Comparison of ENCODE assay signal across 16 mouse cellular contexts in genomic region chr14:62812765-62813164, GRCm38 (mm10). TPM values are rescaled to one million over a fixed set of nuclear protein-coding genes. Genes with fewer than 3 reads are reported as not detected.
DNase-seq lines count a peak whose midpoint lies in the region; TF ChIP-seq lines count a peak whose summit lies in the region.
"Had no signal": no experiment of that assay in that cellular context is flagged by ENCODE, and none has a peak within 500 bp of the region (broad histone marks: within the 10 kb centered on the region; RNA-seq: fewer than 3 reads in every experiment).

No protein-coding gene starts in this region.

- H3K4me3 ChIP-seq in myocyte: no peak overlapping the region
- H3K4me3 ChIP-seq: forebrain, embryonic 13.5 days; midbrain, embryonic 13.5 days had no signal

- H3ac ChIP-seq in myocyte (ENCODE audit: control insufficient read depth, insufficient read length): no peak overlapping the region

- no peaks in the 10 kb centered on the region for H3K36me3 ChIP-seq in myocyte (ENCODE audit: control insufficient read depth, insufficient read depth)
- H3K36me3 ChIP-seq: midbrain, embryonic 13.5 days had no signal

- DNase-seq in frontal cortex, postnatal 36 days (ENCODE audit: low spot score in 2 of 2): peak; percentile 19 to 38
- DNase-seq in frontal cortex, postnatal 25 days (ENCODE audit: low spot score in 2 of 2): no peak
- peak; percentile 90 for DNase-seq in 3T3-L1 (ENCODE audit: low read depth, low spot score)
- DNase-seq in Muller cell, postnatal 12 days (ENCODE audit: inconsistent ontology term): peak; percentile 54
- DNase-seq in heart, postnatal 4 days: no peak
- DNase-seq in thymus, postnatal 0 days (ENCODE audit: low spot score): no peak
- DNase-seq in thymus, postnatal 10 days (ENCODE audit: low spot score in 2 of 2): no peak
- DNase-seq: cerebellum, adult 2 months; gastrocnemius, postnatal 10 days; heart, postnatal 10 days; lung, adult 2 months; thymus, postnatal 36 days had no signal

- TF ChIP-seq POLR2A in myocyte (IDR thresholded peaks at IDR 0.05; ENCODE audit: insufficient read length, low read depth): no peak

- H3K4me2 ChIP-seq in myocyte (ENCODE audit: low read depth): peak overlapping the region; percentile 8
- H3K4me2 ChIP-seq: forebrain, embryonic 13.5 days; hindbrain, embryonic 14.5 days; midbrain, embryonic 13.5 days had no signal

- H3K27me3 ChIP-seq in myocyte (ENCODE audit: control insufficient read depth, insufficient read depth, insufficient read length): no peaks in the 10 kb centered on the region
- H3K27me3 ChIP-seq: forebrain, embryonic 13.5 days; midbrain, embryonic 13.5 days had no signal

- no peaks in the 10 kb centered on the region for H3K79me2 ChIP-seq in myocyte (ENCODE audit: control insufficient read depth, insufficient read depth)

TF ChIP-seq in myocyte, 11 proteins besides CTCF, POLR2A, EP300 and RAD21:
- TF ChIP-seq TCF12 (IDR thresholded peaks at IDR 0.05; ENCODE audit: insufficient read depth, poor library complexity, severe bottlenecking) (no peak), CEBPB (IDR thresholded peaks at IDR 0.05; ENCODE audit: insufficient read depth, poor library complexity, severe bottlenecking) (no peak), REST (IDR thresholded peaks at IDR 0.05; ENCODE audit: insufficient read depth, insufficient read length) (no peak), USF1 (IDR thresholded peaks at IDR 0.05; ENCODE audit: low read depth) (no peak), E2F4 (IDR thresholded peaks at IDR 0.05; ENCODE audit: insufficient read depth) (no peak), MYOD1 (IDR thresholded peaks at IDR 0.05; ENCODE audit: control insufficient read depth in 1 of 3, insufficient read length in 2 of 3, low read depth in 2 of 3) (no peak), MYOG (IDR thresholded peaks at IDR 0.05; ENCODE audit: control insufficient read depth in 1 of 3, insufficient read depth in 1 of 3, insufficient read length in 2 of 3, low read depth in 2 of 3) (no peak), MAX (IDR thresholded peaks at IDR 0.05; ENCODE audit: low read depth) (no peak), SRF (IDR thresholded peaks at IDR 0.05; ENCODE audit: control insufficient read depth, insufficient read length, low read depth) (no peak), POLR2AphosphoS2 (IDR thresholded peaks at IDR 0.05; ENCODE audit: insufficient read length, low read depth) (no peak), TCF3 (IDR thresholded peaks at IDR 0.05; ENCODE audit: insufficient read length, low read depth) (no peak)

RNA-seq across cellular contexts. Expression of gene Wdfy2, which starts 24.7 kb away (rescaled TPM):
- polyA plus RNA-seq in myocyte (2012; fragmentation: generic; extraction: Trizol): 4.4 TPM
- total RNA-seq in heart, postnatal 4 days (2021): 1 to 10 TPM; 8.0 to 8.3 TPM
- polyA plus RNA-seq in thymus, postnatal 0 days (2015; fragmentation: Nextera tagmentation; extraction: Ambion mirVana): 4.2 and 5.1 TPM in 2 replicates

RNA-seq across cellular contexts. Expression of gene Ints6, which starts 51.8 kb away (rescaled TPM):
- polyA plus RNA-seq in myocyte (2012; fragmentation: generic; extraction: Trizol): 7.2 TPM
- total RNA-seq in heart, postnatal 4 days (2021): 10 to 100 TPM; 19.0 to 25.0 TPM
- 13.6 and 15.5 TPM in 2 replicates for polyA plus RNA-seq in thymus, postnatal 0 days (2015; fragmentation: Nextera tagmentation; extraction: Ambion mirVana)

Comparison
In these comparisons a context has a peak if more than half of its experiments do, and no peak if none do; other contexts are left out.
1. DNase-seq: peak in frontal cortex, postnatal 36 days (2 of 2), 3T3-L1 (single experiment) and Muller cell, postnatal 12 days (single experiment); none in frontal cortex, postnatal 25 days (0 of 2), heart, postnatal 4 days (single experiment), thymus, postnatal 0 days (single experiment) and thymus, postnatal 10 days (0 of 2).